Mouse (Mus musculus) testis, adult 2 months (tissue): ENCODE measurements at regions not wholly inside any gene's neighbourhood (a gene's known extent, or its start where the extent isn't known, plus 50 kb on each side); places are given as distances from the start of the nearest gene placed in this dataset.

Experiments used
- CTCF ChIP-seq: fragments of 200-500 bp; IDR thresholded peaks from 2 replicates; pipeline ENCODE4 v1.5.1; 2012; ENCODE audit warnings: low read depth, mild to moderate bottlenecking, inconsistent platforms, low read length, moderate library complexity; ENCODE audit not compliant: control insufficient read depth, insufficient read depth, insufficient replicate concordance
- POLR2A ChIP-seq: fragments of 200-500 bp; IDR thresholded peaks from 2 replicates; pipeline ENCODE4 v1.6.1; 2012; ENCODE audit warnings: low read depth, mild to moderate bottlenecking, inconsistent platforms, low read length, moderate library complexity; ENCODE audit not compliant: control insufficient read depth

DNA sequence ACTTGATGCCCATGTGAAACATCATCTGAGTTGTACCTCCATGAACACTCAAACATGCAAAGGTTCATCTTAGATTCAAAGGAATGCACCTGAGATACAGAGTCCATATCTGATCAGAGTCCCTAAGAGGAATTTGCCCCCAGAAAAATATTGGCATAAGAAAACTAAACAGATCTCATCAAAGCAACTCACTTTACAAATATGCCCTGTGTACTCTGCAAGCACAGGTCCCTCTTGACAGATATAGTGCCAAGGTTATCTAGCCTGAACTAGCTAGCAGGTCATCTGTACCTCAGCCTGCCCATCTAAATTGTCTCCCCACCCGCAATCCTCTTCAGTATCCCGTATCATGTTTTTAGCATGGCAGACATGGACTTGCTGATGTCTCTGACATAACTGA, 64.0 kb upstream of the Gm9747 start:
- TF ChIP-seq POLR2A (no peak), CTCF (no peak)
